Mouse (Mus musculus) midbrain, embryonic 15.5 days (tissue): ENCODE results near the gene Orai1. TPM values are rescaled to one million over a fixed set of nuclear protein-coding genes. Genes with fewer than 3 reads are reported as not detected.
"Not testable (repeated sequence)": the region's sequence is repeated elsewhere in the genome, so short reads cannot be mapped to it uniquely, and the experiment has no call there.

Experiments
- ATAC-seq: fragments of 200-750 bp; cut with Nextera tagmentation; replicated peaks from 2 replicates; pipeline ENCODE4 v1.8.0; 2017; ENCODE audit warnings: moderate TSS enrichment
- H3K27ac ChIP-seq: fragments of 300-500 bp; sonication (generic); 2 replicates; pipeline ENCODE4 v1.5.1; 2015; ENCODE audit warnings: mild to moderate bottlenecking, inconsistent platforms
- H3K27me3 ChIP-seq: fragments of 300-500 bp; sonication (generic); replicated peaks from 2 replicates; pipeline ENCODE4 v1.6.1; 2015; ENCODE audit warnings: inconsistent platforms
- H3K36me3 ChIP-seq: fragments of 300-500 bp; sonication (generic); replicated peaks from 2 replicates; pipeline ENCODE4 v1.6.1; 2015; ENCODE audit warnings: inconsistent platforms
- H3K4me1 ChIP-seq: fragments of 300-500 bp; sonication (generic); 2 replicates; pipeline ENCODE4 v1.6.1; 2015; ENCODE audit warnings: inconsistent platforms
- H3K4me2 ChIP-seq: fragments of 300-500 bp; sonication (generic); 2 replicates; pipeline ENCODE4 v1.6.1; 2015; ENCODE audit warnings: inconsistent platforms, mild to moderate bottlenecking, moderate library complexity
- H3K4me3 ChIP-seq: fragments of 300-500 bp; sonication (generic); 2 replicates; pipeline ENCODE4 v1.5.1; 2015; ENCODE audit warnings: mild to moderate bottlenecking, inconsistent platforms
- H3K9ac ChIP-seq: fragments of 300-500 bp; sonication (generic); 2 replicates; pipeline ENCODE4 v1.6.1; 2015; ENCODE audit warnings: mild to moderate bottlenecking, inconsistent platforms
- H3K9me3 ChIP-seq: fragments of 300-500 bp; sonication (generic); 2 replicates; pipeline ENCODE4 v1.6.1; 2016; ENCODE audit warnings: inconsistent platforms
- WGBS: fragments of 180-500 bp; shearing (Covaris S2); methylation state at CpG from one replicate; pipeline ENCODE4 v1.1.7; 2015; ENCODE audit warnings: mixed read lengths; 5-methylcytosine and 5-hydroxymethylcytosine counted together
- polyA plus RNA-seq: library from polyadenylated mRNA; unstranded; fragments of >200 nt; fragmentation: Nextera tagmentation; extraction: Ambion mirVana; gene quantifications from 2 replicates; pipeline ENCODE4 v1.2.1, GENCODE M21; 2015

Orai1 gene
- polyA plus RNA-seq, 1 experiment from 2014 or later: 13.6 TPM

DNA sequence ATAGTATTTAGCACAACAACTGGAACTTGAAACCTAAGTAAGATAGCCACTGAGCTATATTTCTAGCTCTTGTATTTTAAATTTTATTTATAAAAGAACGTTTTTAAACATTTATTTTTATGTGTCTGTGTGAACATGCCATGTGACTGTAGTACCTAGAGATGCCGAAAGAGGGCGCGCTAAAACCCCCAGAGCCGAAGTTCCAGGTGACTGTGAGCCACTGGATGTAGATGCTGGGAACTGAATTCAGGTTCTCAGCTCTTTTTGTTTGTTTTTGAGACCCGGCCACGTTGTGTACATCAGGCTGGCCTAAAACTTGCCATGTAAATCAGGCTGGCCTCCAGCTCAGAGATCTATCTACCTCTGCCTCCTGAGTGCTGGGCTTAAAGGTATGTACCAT lies 29.0 kb downstream of the Orai1 start:
- H3K27me3 ChIP-seq: no peaks in the 10 kb centered on the region; the same call in 1 of the 2 replicates
- no peak for ATAC-seq
- no peak overlapping the region for H3K4me3 ChIP-seq
- peaks cover 6% of the 10 kb centered on the region; the same call in 1 of the 2 replicates for H3K4me1 ChIP-seq
- H3K9me3 ChIP-seq: no peaks in the 10 kb centered on the region
- 21% methylated on average over 7 of the region's 7 CpGs for WGBS
- H3K36me3 ChIP-seq: no peaks in the 10 kb centered on the region
- H3K9ac ChIP-seq: no peak overlapping the region
- H3K27ac ChIP-seq: no peak overlapping the region
- no peak overlapping the region for H3K4me2 ChIP-seq

DNA sequence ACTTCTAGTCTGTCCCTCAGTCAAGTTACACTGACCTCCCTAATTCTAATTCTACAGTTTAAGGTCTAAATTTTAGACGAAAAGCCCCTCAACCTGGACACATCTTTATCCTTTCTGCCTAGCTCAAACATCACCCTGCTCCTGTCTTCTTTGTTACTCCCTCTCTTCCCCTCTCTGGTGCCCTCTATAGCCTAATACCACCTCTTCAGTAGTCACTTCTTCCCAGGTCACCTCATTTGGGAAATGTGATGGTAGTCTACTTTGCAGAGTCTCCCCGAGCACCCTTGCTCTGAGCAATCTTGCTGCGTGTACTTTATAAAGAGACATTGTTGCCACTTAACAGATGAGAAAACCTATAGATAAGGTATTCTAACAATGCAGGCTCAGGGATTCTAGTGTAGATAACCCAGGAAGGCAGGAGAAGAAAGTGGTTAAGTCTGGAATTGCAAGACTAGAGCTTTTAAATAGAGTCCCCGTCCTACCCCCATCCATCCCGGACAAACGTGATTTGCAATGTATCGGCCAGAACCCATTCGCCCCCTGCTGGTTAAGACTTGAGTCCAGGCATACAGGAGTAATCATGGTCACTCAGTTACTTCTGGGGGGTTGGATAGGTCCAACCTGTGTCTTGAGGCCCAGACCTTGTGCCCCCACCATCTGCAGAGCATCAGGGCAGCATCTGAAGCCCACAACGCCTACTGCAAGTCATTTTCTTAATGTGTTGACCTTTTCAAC lies 30.9 kb downstream of the Orai1 start:
- ATAC-seq: no peak
- H3K4me3 ChIP-seq: no peak overlapping the region
- no peak overlapping the region for H3K4me2 ChIP-seq
- peaks cover 6% of the 10 kb centered on the region for H3K4me1 ChIP-seq
- WGBS: 34% methylated on average over 9 of the region's 9 CpGs
- no peaks in the 10 kb centered on the region for H3K36me3 ChIP-seq
- no peak overlapping the region for H3K27ac ChIP-seq
- no peaks in the 10 kb centered on the region for H3K9me3 ChIP-seq
- H3K27me3 ChIP-seq: no peaks in the 10 kb centered on the region
- H3K9ac ChIP-seq: no peak overlapping the region

DNA sequence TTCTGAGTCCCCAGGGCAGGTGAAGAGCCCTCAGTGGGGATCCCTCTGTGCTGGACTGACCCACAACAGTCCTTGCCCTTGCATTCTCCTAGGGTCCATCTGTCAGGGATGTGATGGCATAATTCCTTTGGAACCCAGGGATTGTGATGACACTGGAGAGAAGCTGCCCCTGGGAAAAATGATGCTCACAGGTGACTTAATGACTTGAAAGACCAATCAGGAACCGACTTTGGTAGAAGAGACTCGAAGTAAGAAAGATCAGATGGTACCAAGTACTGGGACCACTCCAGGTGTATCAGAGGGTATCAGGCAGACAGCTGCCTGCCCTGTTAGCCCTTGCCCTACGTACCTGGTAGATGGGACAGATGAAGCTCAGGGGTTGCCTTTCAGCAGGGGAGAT lies 32.0 kb downstream of the Orai1 start, which contains the start of gene Morn3:
Gene Morn3, minus strand, starts transcription at position 101 of the 400 bp plus-strand sequence.
- no peak for ATAC-seq
- Histone ChIP-seq H3K27ac (no peak within 1 kb of the TSS), H3K36me3 (no peaks in the 10 kb centered on the region), H3K9ac (no peak within 1 kb of the TSS), H3K4me2 (no peak within 1 kb of the TSS), H3K4me3 (no peak within 1 kb of the TSS), H3K4me1 (peaks cover 6% of the 10 kb centered on the region), H3K27me3 (no peaks in the 10 kb centered on the region), H3K9me3 (no peaks in the 10 kb centered on the region)
- WGBS: 78% methylated on average over 3 of the region's 3 CpGs

DNA sequence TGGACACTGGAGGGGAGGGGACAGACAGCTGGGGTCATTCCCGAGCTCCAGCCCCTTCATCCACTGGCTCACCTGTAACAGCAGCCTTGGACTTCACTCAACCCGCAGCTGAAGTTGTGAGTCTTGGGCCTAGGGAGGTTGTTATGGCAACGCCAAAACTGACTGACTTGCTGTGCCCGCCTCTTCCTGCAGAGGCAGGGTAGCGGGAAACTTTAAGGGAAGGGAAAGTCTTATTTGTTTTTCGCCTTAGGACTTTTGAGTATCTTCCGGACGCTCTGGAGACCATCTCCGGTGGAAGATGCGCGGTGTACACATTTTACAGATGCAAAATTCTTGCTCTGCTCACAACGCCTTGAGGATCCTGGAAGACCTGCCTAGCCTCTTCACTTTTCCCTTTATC lies 34.4 kb downstream of the Orai1 start:
- ATAC-seq: no peak
- H3K4me2 ChIP-seq: peak overlapping the region; percentile 25
- no peak overlapping the region for H3K4me3 ChIP-seq
- WGBS: 2% methylated on average over 12 of the region's 12 CpGs
- H3K27me3 ChIP-seq: no peaks in the 10 kb centered on the region
- peaks cover 6% of the 10 kb centered on the region for H3K4me1 ChIP-seq
- H3K9me3 ChIP-seq: no peaks in the 10 kb centered on the region
- no peaks in the 10 kb centered on the region for H3K36me3 ChIP-seq
- H3K27ac ChIP-seq: no peak overlapping the region
- H3K9ac ChIP-seq: no peak overlapping the region

DNA sequence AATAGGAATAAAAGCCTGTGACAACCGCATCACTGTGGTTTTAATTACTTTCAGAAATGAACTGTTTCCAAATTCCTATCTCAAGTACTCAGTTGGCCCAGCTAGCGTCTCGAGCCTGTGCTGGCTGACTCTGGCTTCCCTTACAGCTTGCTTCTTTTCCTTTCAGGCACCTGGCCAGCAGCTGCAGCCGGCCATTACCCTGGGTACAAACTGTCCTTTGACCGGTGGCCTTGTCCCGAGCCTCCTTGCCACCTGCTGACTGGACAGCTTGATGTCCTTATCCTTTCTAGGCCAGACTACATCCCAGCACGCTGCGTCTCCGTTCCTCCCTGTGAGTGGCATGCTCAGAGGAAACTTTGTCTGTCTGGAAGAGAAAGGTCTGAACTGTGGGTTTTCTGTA lies 36.0 kb downstream of the Orai1 start:
- 81% methylated on average over 9 of the region's 9 CpGs for WGBS
- no peak for ATAC-seq
- Histone ChIP-seq H3K4me3 (no peak overlapping the region), H3K9ac (no peak overlapping the region), H3K4me1 (peaks cover 6% of the 10 kb centered on the region; the same call in 1 of the 2 replicates), H3K4me2 (no peak overlapping the region), H3K36me3 (no peaks in the 10 kb centered on the region), H3K27me3 (no peaks in the 10 kb centered on the region), H3K9me3 (no peaks in the 10 kb centered on the region), H3K27ac (no peak overlapping the region)

DNA sequence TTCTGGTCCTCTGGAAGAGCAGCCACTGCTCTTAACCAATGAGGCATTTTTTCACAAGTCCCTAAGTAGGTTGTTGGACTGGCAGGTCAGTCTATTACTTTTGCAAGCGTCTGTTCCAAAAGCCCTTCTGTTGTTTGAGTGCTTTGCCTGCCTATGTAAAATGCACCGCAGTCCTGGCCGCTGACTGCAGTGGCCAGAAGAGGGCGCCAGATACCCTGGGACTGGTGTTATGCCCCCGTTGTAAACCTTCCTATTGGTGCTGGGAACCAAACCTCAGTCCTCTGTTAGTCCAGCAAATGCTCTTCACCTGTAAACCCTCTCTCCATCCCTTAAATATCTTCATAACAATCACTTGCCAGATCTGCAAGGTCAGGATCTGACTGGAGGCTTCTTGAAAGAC lies 36.9 kb downstream of the Orai1 start:
- H3K4me2 ChIP-seq: no peak overlapping the region
- H3K9ac ChIP-seq: no peak overlapping the region
- no peaks in the 10 kb centered on the region for H3K27me3 ChIP-seq
- ATAC-seq: no peak
- WGBS: 82% methylated on average over 5 of the region's 5 CpGs
- no peak overlapping the region for H3K27ac ChIP-seq
- H3K4me3 ChIP-seq: no peak overlapping the region
- no peaks in the 10 kb centered on the region for H3K9me3 ChIP-seq
- no peaks in the 10 kb centered on the region for H3K36me3 ChIP-seq
- peaks cover 6% of the 10 kb centered on the region; the same call in 1 of the 2 replicates for H3K4me1 ChIP-seq

DNA sequence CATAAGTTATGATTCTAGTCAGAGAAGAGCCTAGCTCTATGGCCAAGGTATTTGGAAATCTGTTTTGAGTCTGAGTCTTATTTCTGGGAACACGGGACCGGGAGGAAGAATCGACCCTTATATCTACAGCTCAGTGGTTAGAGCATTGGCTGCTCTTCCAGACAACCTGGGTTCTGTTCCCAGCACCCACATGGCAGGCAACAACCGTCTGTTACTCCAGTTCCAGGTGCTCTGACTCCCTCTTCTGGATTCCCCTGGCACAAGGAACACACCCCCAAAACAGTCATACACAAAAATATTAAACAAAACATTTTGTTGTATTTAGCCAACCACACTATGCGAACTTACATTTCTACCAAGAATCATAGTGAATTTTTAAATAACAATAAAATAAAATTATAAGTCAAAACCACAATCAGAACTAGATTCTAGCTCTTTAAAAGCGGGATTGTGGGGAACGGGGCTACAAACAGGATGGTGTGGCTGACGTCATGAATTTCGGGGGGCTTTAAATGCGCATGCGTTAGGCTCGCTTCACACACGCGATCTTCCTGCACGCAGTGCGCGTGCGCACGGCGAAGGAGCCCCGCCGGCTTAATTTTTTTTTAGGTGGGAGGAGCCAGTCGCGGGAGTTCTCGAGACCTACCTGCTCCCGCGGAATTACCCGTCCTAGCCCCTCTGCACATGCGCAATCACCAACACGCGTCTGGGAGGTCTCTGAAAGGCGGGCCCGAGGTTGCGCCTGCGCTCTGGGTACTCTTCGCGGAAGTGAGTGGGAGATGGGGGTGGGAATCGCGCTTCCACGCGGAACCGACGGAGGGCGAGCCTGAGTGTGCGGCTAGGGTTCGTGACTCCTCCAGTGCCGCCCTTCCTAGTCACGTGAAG lies 42.7 kb downstream of the Orai1 start:
- Histone ChIP-seq H3K9me3 (no peaks in the 10 kb centered on the region), H3K4me1 (0 out of 2 replicates have a peak, but pooled peaks cover 3% of the 10 kb centered on the region), H3K4me3 (peak overlapping the region; percentile 39), H3K27me3 (no peaks in the 10 kb centered on the region), H3K36me3 (no peaks in the 10 kb centered on the region), H3K9ac (peak overlapping the region; percentile 33), H3K4me2 (peak overlapping the region; percentile 48), H3K27ac (peak overlapping the region; percentile 62; the same call in 1 of the 2 replicates)
- 8% methylated on average over 48 of the region's 48 CpGs for WGBS
- peak; percentile 92 for ATAC-seq

DNA sequence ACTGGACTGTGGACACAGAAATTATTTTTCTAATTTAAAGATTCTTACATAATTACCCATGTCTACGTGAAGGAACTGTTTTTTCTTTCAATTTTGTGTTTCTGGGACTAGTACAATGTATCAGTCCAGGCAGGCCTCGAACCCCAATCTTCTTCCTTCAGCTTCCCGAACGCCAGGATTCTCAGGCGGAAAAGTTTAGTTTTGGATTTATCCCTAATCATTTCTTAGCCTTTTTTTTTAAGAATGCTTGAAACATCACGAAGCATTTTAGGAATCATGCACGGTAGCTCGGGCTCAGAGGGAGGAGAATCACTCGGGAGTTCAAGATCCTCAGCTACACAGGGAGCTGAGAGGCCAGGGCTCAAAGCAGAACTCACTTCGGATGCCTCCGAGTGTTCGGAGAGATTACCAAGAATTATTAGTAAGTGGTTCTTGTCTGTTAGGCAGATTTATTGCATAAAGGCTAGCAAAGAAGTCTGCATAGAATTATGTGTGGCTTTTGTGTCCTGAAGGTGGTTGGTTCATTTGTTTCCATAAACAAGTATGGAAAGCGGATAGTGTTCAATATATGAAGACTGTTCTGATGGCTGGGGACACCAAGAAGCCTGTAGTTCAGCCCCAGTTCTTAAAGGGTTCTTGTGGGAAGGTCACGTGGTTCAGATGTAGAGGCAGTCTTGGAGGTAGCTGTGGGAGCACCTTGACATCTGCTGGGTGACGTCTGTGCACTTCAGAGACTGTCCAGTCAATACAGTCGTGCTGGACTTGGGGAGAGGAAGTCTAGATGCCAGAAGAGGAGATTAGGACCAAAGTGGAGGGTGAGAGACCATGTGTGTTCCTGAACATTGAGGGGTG lies 43.6 kb downstream of the Orai1 start:
- no peak for ATAC-seq
- no peaks in the 10 kb centered on the region for H3K27me3 ChIP-seq
- no peaks in the 10 kb centered on the region for H3K36me3 ChIP-seq
- peak overlapping the region; percentile 39 for H3K4me3 ChIP-seq
- 46% methylated on average over 16 of the region's 16 CpGs for WGBS
- no peaks in the 10 kb centered on the region for H3K9me3 ChIP-seq
- H3K4me2 ChIP-seq: peak overlapping the region; percentile 48
- H3K27ac ChIP-seq: peak overlapping the region; percentile 62; the same call in 1 of the 2 replicates
- H3K4me1 ChIP-seq: 0 out of 2 replicates have a peak, but pooled peaks cover 3% of the 10 kb centered on the region
- peak overlapping the region; percentile 33 for H3K9ac ChIP-seq

DNA sequence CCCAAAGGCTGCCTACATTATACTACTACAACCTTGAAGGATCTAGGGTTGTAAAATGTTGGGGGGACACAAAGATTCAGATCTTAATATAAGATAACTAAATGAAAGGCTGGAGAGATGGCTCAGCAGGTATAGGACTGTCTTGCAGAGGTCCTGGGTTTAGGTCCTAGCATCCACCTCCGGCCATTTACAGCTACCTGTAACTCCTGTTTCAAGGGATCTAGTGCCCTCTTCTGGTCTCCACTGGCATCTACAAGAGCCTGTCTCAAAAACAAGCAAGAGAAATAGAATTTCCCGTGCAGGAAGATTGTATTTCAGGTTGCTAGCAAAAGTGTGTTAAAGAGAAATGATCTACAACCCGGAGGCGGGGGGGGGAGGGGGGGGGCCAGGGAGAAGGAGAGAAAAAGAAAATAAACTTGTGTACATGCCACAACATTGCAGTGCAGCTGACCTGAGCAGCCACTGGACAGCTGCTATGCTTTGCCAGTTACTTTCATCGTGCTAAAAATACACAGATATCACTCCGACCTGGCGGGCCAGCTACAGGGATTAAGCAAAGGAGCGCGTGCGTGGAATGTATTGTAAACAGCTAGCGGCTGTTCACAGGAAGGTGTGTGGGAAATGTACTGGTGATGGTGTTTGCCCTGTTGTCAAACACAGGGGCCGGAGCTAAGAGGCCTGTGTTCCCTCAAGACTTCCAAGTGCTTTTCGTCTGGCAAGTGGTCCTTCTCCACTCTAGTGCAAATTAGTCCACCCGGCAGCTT lies 45.1 kb downstream of the Orai1 start:
- Histone ChIP-seq H3K27me3 (no peaks in the 10 kb centered on the region), H3K36me3 (no peaks in the 10 kb centered on the region), H3K4me1 (peaks cover 6% of the 10 kb centered on the region; the same call in 1 of the 2 replicates), H3K4me3 (no peak overlapping the region), H3K9ac (no peak overlapping the region), H3K4me2 (no peak overlapping the region), H3K9me3 (no peaks in the 10 kb centered on the region), H3K27ac (no peak overlapping the region)
- ATAC-seq: no peak
- 42% methylated on average over 14 of the region's 14 CpGs for WGBS

DNA sequence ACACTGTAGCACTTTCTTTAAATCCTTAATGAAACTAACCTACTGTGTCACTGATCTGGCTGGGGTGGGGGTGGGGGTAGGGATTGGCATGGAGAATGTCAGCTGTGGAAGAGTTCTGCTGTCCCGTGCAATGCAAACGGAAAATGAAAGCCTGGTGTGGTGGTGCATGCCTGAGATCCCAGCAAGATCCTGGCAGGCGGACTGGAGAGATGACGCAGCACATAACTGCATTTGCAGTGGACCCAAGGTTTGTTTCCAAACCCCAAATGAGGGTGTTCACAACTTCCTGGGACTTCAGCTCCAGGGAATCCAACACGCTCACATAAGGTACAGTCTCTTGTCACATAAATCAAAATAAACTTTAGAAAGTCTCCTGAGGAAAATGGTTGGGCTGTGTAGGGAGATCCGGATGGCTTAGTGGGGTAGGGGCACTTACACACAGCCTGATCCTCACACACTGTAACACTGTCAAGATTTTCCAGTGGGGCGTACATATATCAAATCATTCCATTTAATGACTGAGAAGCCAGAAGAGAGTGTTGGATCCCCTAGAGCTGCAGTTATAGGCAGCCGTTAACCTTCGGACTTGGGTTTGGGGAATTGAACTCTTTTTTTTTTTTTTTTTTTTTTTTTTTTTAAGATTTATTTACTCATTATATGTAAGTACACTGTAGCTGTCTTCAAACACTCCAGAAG lies 46.0 kb downstream of the Orai1 start:
- Histone ChIP-seq H3K27me3 (no peaks in the 10 kb centered on the region), H3K4me3 (no peak overlapping the region), H3K4me2 (no peak overlapping the region), H3K9ac (no peak overlapping the region), H3K27ac (no peak overlapping the region), H3K36me3 (no peaks in the 10 kb centered on the region), H3K4me1 (peaks cover 6% of the 10 kb centered on the region; the same call in 1 of the 2 replicates), H3K9me3 (no peaks in the 10 kb centered on the region)
- WGBS: 83% methylated on average over 9 of the region's 9 CpGs
- no peak for ATAC-seq

DNA sequence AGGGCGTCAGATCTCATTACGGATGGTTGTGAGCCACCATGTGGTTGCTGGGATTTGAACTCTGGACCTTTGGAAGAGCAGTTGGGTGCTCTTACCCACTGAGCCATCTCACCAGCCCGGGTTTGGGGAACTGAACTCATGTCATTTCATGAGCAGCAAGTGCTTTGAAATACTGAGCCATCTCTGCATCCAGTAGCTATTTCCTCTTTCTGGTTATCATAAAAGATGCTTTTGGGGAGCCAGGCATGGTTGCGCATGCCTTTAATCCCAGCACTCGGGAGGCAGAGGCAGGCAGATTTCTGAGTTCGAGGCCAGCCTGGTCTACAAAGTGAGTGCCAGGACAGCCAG lies 46.5 kb downstream of the Orai1 start:
- WGBS: 88% methylated on average over 6 of the region's 6 CpGs
- ATAC-seq, H3K4me1 ChIP-seq: not testable (repeated sequence)

More for the DNA sequence above, 46.5 kb downstream of the Orai1 start:
- H3K4me2 ChIP-seq, H3K27me3 ChIP-seq, H3K27ac ChIP-seq, H3K36me3 ChIP-seq, H3K9me3 ChIP-seq, H3K4me3 ChIP-seq, H3K9ac ChIP-seq: not testable (repeated sequence)
